27 mouse cellular contexts compared by ENCODE assay signal in genomic region chr13:85208656-85209055, GRCm38 (mm10). TPM values are rescaled to one million over a fixed set of nuclear protein-coding genes. Genes with fewer than 3 reads are reported as not detected.
A peak's percentile ranks its signal among the peaks of the same experiment; 100 is the strongest.
DNase-seq lines count a peak whose midpoint lies in the region; ATAC-seq and TF ChIP-seq lines count a peak whose summit lies in the region.
"Had no signal": no experiment of that assay in that cellular context is flagged by ENCODE, and none has a peak within 500 bp of the region (broad histone marks: within the 10 kb centered on the region; RNA-seq: fewer than 3 reads in every experiment).

No protein-coding gene starts in this region.

- WGBS in midbrain, embryonic 11.5 days, result 94% methylated on average over 6 of the region's 6 CpGs
- WGBS in midbrain, postnatal 0 days, result 98% methylated on average over 6 of the region's 6 CpGs

- H3K27me3 ChIP-seq in midbrain, embryonic 11.5 days (ENCODE audit: control insufficient read depth, insufficient read depth, low read length), result no peaks in the 10 kb centered on the region
- no peaks in the 10 kb centered on the region for H3K27me3 ChIP-seq in midbrain, postnatal 0 days (ENCODE audit: insufficient read depth, low read length)
- H3K27me3 ChIP-seq: embryonic facial prominence, embryonic 13.5 days; heart, embryonic 12.5 days; heart, embryonic 15.5 days; hindbrain, embryonic 13.5 days; intestine, embryonic 15.5 days had no signal

- TF ChIP-seq CTCF in midbrain, postnatal 0 days (IDR thresholded peaks at IDR 0.05), result no peak

- H3K36me3 ChIP-seq in midbrain, embryonic 11.5 days (ENCODE audit: control insufficient read depth, insufficient read depth, low read length), result 0 out of 2 replicates have a peak, but pooled peaks cover 2% of the 10 kb centered on the region
- H3K36me3 ChIP-seq in midbrain, postnatal 0 days (ENCODE audit: insufficient read depth, low read length), result peaks cover 4% of the 10 kb centered on the region
- H3K36me3 ChIP-seq: intestine, embryonic 15.5 days had no signal

- H3K4me1 ChIP-seq in midbrain, embryonic 11.5 days (ENCODE audit: control insufficient read depth, insufficient read depth, low read length), result no peaks in the 10 kb centered on the region
- H3K4me1 ChIP-seq in midbrain, postnatal 0 days (ENCODE audit: insufficient read depth, low read length), result no peaks in the 10 kb centered on the region
- H3K4me1 ChIP-seq: embryonic facial prominence, embryonic 10.5 days; embryonic facial prominence, embryonic 13.5 days; heart, embryonic 12.5 days; heart, embryonic 15.5 days; hindbrain, embryonic 10.5 days; hindbrain, embryonic 13.5 days; intestine, embryonic 15.5 days had no signal

- H3K9me3 ChIP-seq in midbrain, embryonic 11.5 days (ENCODE audit: control insufficient read depth, low read length), result no peaks in the 10 kb centered on the region
- no peaks in the 10 kb centered on the region for H3K9me3 ChIP-seq in midbrain, postnatal 0 days (ENCODE audit: low read length)
- H3K9me3 ChIP-seq: embryonic facial prominence, embryonic 10.5 days; embryonic facial prominence, embryonic 13.5 days; heart, embryonic 12.5 days; heart, embryonic 15.5 days; hindbrain, embryonic 10.5 days; hindbrain, embryonic 13.5 days; intestine, embryonic 15.5 days had no signal

- no peak overlapping the region for H3K4me3 ChIP-seq in midbrain, embryonic 11.5 days (ENCODE audit: low read depth, low read length)
- H3K4me3 ChIP-seq in midbrain, postnatal 0 days (ENCODE audit: low read depth, low read length), result no peak overlapping the region
- H3K4me3 ChIP-seq: embryonic facial prominence, embryonic 10.5 days; embryonic facial prominence, embryonic 13.5 days; gastrocnemius, adult 2 months; heart, embryonic 12.5 days; heart, embryonic 15.5 days; hindbrain, embryonic 10.5 days; hindbrain, embryonic 13.5 days; intestine, embryonic 15.5 days had no signal

- H3K9ac ChIP-seq in midbrain, embryonic 11.5 days (ENCODE audit: low read length), result no peak overlapping the region
- H3K9ac ChIP-seq in midbrain, postnatal 0 days (replicated peaks; ENCODE audit: low read length, poor library complexity, severe bottlenecking), result no peak overlapping the region
- H3K9ac ChIP-seq: embryonic facial prominence, embryonic 13.5 days; forebrain, postnatal 0 days; heart, embryonic 12.5 days; heart, embryonic 15.5 days; hindbrain, embryonic 13.5 days; intestine, embryonic 15.5 days had no signal

- H3K27ac ChIP-seq in midbrain, embryonic 11.5 days (ENCODE audit: low read depth, low read length), result no peak overlapping the region
- no peak overlapping the region for H3K27ac ChIP-seq in midbrain, postnatal 0 days (ENCODE audit: low read depth, low read length)
- H3K27ac ChIP-seq: embryonic facial prominence, embryonic 10.5 days; embryonic facial prominence, embryonic 13.5 days; gastrocnemius, adult 2 months; heart, embryonic 15.5 days; hindbrain, embryonic 10.5 days; hindbrain, embryonic 13.5 days; intestine, embryonic 15.5 days had no signal

- peak; percentile 16 to 75 for DNase-seq in adrenal gland, adult (ENCODE audit: inconsistent age in 2 of 2, low spot score in 1 of 2)
- no peak for DNase-seq in adrenal gland, adult 18-20 months (ENCODE audit: low spot score in 2 of 2)
- peak; percentile 71 for DNase-seq in heart, adult 11 months
- no peak for DNase-seq in heart, postnatal 4 days
- DNase-seq in midbrain, embryonic 11.5 days (ENCODE audit: low spot score, missing footprints), result peak; percentile 72
- DNase-seq in midbrain, postnatal 0 days (ENCODE audit: low spot score), result no peak
- DNase-seq: cerebellum, adult 11-12 months; cerebellum, adult 8-10 months; cerebellum, postnatal 10 days; cerebellum, postnatal 36 days; embryo, embryonic 11 days; forebrain, postnatal 0 days; gastrocnemius, adult 2 months; gastrocnemius, postnatal 14 days; heart, postnatal 14 days; kidney, adult 11 months had no signal

- no peak for ATAC-seq in midbrain, embryonic 11.5 days (ENCODE audit: low FRiP score)
- ATAC-seq in midbrain, postnatal 0 days (ENCODE audit: low FRiP score), result no peak
- no peak for ATAC-seq in erythroid progenitor cell, adult 5-6 weeks (replicated peaks; ENCODE audit: low FRiP score, poor library complexity, severe bottlenecking)
- ATAC-seq: activated CD4-positive, CD25-positive, alpha-beta regulatory T cell, adult 4 months; forebrain, embryonic 14.5 days; forebrain, postnatal 0 days; hindbrain, embryonic 16.5 days; intestine, embryonic 15.5 days had no signal

- H3K4me2 ChIP-seq in midbrain, embryonic 11.5 days, result no peak overlapping the region
- H3K4me2 ChIP-seq in midbrain, postnatal 0 days (ENCODE audit: low read depth, low read length, poor library complexity, severe bottlenecking), result no peak overlapping the region
- H3K4me2 ChIP-seq: embryonic facial prominence, embryonic 13.5 days; heart, embryonic 12.5 days; heart, embryonic 15.5 days; hindbrain, embryonic 13.5 days; intestine, embryonic 15.5 days had no signal

RNA-seq across cellular contexts. Expression of gene Ccnh, which starts 19.4 kb away (rescaled TPM):
- 10 to 100 TPM; 31.3 to 35.5 TPM for total RNA-seq in adrenal gland, adult 18-20 months (2021)
- 10 to 100 TPM; 28.5 to 32.3 TPM for total RNA-seq in heart, postnatal 4 days (2021)
- polyA plus RNA-seq in midbrain, embryonic 11.5 days (2014; fragmentation: Nextera tagmentation; extraction: Ambion mirVana), result 113 and 119 TPM in 2 replicates
- total RNA-seq in midbrain, postnatal 0 days (2014; rRNA removed), result 27.2 and 29.8 TPM in 2 replicates
- 69.7 and 70.8 TPM in 2 replicates for polyA plus RNA-seq in midbrain, postnatal 0 days (2015; fragmentation: Nextera tagmentation; extraction: Ambion mirVana)
- total RNA-seq in erythroid progenitor cell, adult 5-6 weeks (2015; ENCODE audit: low replicate concordance), result 21.3 and 26.0 TPM in 2 replicates
- 8.2 and 27.2 TPM in 2 replicates for total RNA-seq in erythroid progenitor cell, adult 5-6 weeks (2017; ENCODE audit: low replicate concordance)

Comparison
In these comparisons a context has a peak if more than half of its experiments do, and no peak if none do; other contexts are left out.
1. DNase-seq: peak in adrenal gland, adult (2 of 2), heart, adult 11 months (single experiment) and midbrain, embryonic 11.5 days (single experiment); none in adrenal gland, adult 18-20 months (0 of 2), heart, postnatal 4 days (single experiment) and midbrain, postnatal 0 days (single experiment).